Mouse (Mus musculus): ENCODE measurements around the gene Dera.
"Not testable (repeated sequence)": the region's sequence is repeated elsewhere in the genome, so short reads cannot be mapped to it uniquely, and the experiment has no call there.

Dera gene

DNA sequence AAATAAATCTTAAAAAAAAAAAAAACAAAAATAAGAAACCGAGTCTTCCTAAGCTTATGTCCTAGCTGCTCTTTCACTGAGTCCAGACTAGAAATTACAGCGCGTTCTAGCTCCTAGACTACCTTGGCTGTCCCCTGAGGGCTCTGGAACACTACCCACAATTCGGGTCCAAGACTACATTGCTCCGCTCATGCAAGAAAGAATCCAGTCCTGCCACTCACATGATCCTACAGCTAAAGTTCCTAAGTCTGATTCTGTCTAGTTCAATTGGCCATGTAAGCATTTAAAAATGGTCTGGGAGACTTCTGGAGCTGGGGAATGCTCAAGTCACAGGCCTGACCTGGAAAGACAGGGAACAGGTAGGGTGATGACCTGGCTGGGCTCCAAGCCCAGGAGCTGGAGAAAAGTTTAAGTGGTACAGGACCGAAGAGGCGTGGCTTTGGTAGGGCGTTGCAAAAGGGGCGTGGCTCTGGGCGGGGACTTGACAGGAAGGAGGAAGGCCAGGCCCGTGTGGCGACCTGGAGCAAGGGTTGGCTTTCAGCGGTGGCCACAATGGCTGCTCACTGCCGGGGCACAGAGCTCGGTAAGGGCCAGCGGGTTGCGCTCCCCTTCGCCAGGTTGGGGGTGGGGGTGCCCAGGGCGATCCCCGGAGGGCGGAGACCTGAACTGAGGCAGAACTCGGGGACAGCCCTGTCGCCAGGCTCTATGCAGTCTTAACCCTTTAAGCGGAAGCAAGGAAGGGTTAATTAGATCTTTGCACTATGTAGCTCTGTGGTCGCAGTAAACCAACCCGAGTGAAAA lies at the start of gene Dera:
Gene Dera (plus strand): TSS at position 491 of the 801 bp plus-strand sequence.
- DNase-seq (ENCODE audit: low spot score in 2 of 2), result peak; percentile 88 to 91

DNA sequence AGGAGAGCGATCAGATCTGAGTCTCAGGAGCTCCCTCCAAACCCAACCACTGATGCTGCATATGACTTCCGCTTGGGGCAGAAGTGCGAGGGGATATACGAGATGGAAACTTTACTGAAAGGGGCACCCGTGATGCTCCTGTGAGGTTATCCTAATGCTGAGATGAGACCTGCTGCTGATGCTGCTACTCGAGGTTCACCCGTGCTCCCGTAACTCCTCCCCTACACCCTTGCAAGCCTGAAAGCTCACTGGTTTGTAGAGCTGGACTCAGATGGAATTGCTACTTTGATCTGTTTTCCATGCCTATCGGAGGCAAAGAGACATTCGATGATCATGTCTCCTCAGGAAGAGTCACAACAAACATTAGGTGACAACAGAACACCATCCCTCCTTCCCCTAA lies 48.1 kb upstream of the Dera start:
- DNase-seq (ENCODE audit: low spot score in 2 of 2), result no peak

GRCm38 (mm10) chr6:137708726-137709405 lies 45.5 kb upstream of the Dera start:
- not testable (repeated sequence) for DNase-seq (ENCODE audit: low spot score in 2 of 2)

GRCm38 (mm10) chr6:137710179-137711037 lies 43.9 kb upstream of the Dera start:
- no peak for DNase-seq (ENCODE audit: low spot score in 2 of 2)

DNA sequence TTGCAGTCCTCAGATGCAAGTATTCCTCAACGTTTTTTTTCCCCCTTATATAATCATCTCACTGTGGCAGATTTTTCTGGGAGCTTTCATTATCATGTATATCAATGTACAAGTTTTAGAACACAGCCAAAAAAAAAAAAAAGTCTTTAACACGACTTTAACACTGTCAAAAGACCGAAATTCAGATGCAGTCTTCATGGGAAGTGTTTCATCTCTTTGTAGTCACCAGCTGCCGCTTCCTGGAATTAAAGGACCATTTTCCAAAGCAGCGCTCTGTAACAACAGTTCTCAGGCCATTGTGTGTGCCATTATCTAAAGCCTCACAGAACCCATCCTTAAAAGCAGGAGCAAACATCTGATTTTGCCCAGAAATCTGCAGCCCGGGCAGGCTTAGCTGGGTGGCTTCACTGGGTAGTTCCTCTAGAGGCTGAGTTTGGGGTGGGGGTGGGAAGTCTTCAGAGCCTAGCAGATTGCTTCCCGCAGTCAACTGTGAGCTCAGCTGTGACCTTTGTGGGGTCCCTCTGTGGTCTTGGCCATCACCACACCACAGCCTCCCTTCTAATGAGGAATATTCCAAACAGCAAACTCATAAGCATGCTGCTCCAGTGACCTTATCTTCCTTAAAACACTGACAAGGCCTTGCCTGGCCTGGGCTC lies 41.6 kb upstream of the Dera start:
- DNase-seq (ENCODE audit: low spot score in 2 of 2), result no peak

- DNase-seq (ENCODE audit: low spot score in 2 of 2), result no peak
These were observed 41.1 kb upstream of the Dera start for GRCm38 (mm10) chr6:137713310-137713664.

GRCm38 (mm10) chr6:137716802-137717201 lies 37.5 kb upstream of the Dera start:
- DNase-seq (ENCODE audit: low spot score in 2 of 2), result no peak

- DNase-seq (ENCODE audit: low spot score in 2 of 2), result no peak
These were observed 32.0 kb upstream of the Dera start for GRCm38 (mm10) chr6:137722220-137722931.

GRCm38 (mm10) chr6:137723898-137724297 lies 30.4 kb upstream of the Dera start:
- DNase-seq (ENCODE audit: low spot score in 2 of 2), result peak; percentile 19 to 34

GRCm38 (mm10) chr6:137734460-137734845 lies 19.9 kb upstream of the Dera start:
- DNase-seq (ENCODE audit: low spot score in 2 of 2), result no peak

DNA sequence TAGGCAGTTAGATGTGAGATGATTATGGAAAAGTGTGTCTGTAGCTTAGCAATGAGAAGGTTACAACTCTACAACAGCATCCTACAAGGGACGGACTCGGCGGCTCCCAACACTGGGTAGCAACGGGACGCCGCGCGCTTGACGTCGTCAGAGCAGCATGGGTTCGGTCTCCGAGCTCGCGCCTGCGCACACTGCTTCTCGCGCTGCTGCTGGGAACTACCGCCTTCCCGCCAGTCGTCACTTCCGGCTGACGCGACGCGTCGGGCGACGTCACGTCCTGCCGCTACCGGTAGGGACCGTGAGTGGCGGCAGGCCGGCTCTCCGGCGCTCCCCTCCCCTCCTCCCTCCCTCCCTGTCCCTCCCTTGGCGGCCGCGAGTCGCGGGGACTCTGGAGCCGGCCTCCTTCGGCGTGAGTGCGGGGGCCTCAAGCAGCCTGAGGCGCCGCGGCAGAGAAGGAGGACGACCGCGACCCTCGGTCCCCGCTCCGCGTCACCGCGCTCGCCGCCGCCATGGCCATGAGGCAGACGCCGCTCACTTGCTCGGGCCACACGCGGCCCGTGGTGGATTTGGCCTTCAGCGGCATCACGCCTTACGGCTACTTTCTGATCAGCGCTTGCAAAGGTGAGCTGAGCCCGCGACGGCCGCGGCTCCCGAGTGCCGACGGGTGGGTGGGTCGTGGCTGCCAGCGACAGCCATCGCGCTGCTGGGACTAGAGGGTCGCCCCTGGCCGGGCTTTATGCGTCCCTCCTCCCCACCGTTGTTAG lies 19.3 kb upstream of the Dera start, which contains the start of gene Strap:
Gene Strap (plus strand): TSS at position 233 of the 764 bp plus-strand sequence.
- DNase-seq (ENCODE audit: low spot score in 2 of 2), result peak; percentile 92 to 93

- DNase-seq (ENCODE audit: low spot score in 2 of 2), result no peak
These were observed 18.6 kb upstream of the Dera start for GRCm38 (mm10) chr6:137735671-137736238.

DNA sequence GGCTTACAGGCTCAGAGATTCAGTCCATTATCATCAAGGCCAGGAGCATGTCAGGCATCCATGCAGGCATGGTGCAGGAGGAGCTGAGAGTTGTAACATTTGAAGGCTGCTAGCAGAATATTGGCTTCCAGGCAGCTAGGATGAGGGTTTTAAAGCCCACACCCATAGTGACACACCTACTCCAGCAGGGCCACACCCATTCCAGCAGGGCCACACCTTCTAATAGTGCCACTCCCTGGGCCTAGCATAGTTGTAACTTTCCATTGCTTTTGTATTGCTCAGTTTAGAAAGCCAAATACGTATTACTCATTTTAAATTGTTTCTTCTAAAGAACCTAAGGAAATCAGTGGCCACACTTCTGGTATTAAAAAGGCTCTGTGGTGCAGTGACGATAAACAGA lies 13.4 kb upstream of the Dera start:
- DNase-seq (ENCODE audit: low spot score in 2 of 2), result no peak

DNA sequence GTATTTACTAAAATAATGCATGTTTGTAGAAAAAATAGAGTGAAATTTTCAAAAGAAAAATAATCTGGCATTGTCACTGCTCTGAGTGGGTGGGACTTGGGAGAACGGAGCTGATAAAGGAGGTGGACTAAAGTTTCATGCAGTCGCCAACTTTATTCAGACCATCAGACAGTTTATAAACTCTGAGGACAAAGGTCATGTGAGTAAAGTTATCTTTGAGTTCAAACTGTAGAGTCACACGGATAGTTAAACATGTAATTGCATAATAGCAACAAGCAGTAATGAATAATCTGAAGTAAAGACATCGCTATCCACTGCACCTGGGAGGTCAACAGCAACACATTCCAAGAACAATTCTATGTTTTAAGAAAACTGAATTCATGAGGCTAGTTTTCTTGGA lies 9.6 kb upstream of the Dera start:
- no peak for DNase-seq (ENCODE audit: low spot score in 2 of 2)

- DNase-seq (ENCODE audit: low spot score in 2 of 2), result no peak
These were observed 7.0 kb upstream of the Dera start for GRCm38 (mm10) chr6:137747174-137747928.

DNA sequence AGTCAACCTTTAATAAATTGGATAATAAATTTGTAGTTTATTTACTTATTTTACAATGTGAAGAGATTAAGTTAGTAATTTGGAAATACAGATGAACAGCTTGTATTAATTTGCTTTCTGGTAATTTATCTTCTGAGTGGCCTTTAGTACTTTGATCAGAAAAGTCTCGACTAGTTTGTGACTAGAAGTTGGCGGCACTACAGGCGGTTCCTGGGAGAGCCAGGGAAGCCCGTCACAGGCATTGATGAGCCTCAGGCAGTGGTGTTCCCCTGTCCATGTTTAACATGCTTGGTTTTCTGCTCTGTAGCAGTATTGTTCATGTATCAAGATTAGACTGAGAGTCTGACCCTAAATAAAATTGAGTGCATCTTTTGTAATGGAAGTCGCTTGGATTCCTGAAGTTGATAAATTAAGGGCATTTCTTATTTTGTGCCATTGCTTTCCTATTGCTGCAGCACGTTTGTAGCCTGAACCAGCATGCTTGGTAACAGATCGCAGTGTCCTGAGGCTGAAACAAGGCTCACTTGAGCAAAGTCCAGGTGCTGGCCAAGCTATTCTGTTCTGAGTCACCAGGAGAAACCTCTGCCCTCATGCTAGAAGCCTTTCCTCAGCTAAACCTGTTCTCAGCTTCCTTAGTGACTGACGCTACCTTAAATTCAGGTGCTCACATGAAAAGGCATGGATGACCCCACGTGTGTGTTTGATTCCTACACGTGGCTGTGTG lies 2.6 kb upstream of the Dera start:
- DNase-seq (ENCODE audit: low spot score in 2 of 2), result no peak

DNA sequence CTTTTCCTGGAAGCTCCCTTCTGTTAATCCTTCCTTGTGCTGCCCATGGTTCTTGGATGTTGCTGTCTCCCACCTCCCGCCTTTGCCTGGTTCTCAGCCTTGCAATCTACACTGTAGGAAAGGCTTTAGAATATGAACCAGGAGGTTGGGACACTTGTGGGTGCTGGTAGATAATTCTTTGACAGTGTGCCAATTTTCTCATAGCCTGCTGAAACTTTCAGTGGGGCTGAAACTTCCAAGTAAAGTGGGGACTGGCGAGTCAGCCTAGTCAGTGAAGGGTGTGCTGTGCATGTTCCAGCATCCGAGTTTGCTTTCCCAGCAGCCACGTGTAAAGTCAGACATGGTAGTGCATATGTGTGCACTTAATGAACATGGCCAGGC lies 2.1 kb upstream of the Dera start:
- no peak for DNase-seq (ENCODE audit: low spot score in 2 of 2)

- DNase-seq (ENCODE audit: low spot score in 2 of 2), result no peak
These were observed 499 bp downstream of the Dera start for GRCm38 (mm10) chr6:137754857-137755232.

- DNase-seq (ENCODE audit: low spot score in 2 of 2), result peak in 1 of 2 experiments; percentile 19
These were observed 2.0 kb downstream of the Dera start for GRCm38 (mm10) chr6:137756310-137756709.

Data from spleen, postnatal 36 days (tissue).